Mouse (Mus musculus): ENCODE measurements around the gene Car11.

Gene Car11

DNA sequence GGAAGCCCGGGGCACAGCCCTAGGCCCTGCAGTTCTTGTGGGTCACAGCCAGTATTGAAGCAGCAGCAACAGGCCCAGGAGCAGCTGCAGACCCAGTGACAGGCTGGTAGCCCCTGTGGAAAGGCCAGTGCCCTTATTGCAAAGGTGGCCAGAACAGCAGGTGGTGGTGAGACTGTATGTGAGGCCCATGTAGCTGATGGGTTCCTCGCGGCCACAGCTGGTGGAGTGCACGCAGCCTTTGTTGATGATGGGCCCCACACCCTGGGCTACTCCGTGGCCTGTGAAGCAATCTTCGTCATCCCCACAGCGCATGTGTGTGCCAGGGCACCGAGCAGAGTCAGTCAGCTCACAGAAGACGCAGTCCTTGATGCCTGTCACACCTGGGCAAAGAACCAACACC is 25.5 kb downstream of the Car11 start:
- no peak for DNase-seq

DNA sequence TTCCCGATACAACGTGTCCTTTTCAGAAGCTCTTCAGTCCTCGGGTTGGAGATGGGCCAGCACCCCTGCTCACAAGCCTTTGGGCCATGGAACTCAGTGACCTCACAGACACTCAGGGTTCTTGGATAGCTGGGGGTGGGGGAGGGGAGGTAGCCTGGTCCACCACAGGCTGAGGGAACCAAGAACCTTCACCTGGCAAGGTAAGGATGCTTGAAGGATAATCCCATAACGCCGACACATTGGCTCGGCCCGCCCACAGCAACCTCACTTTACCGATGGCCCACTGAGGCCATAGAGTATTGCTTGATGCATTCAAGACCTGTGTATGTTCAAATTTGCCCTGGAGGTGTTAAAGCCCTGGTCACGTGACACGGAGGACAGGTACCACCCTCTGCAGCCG is 26.1 kb downstream of the Car11 start, which contains the start of gene Spaca4:
Spaca4 (minus strand) TSS at position 101 of the 400 bp plus-strand sequence.
- no peak for DNase-seq

DNA sequence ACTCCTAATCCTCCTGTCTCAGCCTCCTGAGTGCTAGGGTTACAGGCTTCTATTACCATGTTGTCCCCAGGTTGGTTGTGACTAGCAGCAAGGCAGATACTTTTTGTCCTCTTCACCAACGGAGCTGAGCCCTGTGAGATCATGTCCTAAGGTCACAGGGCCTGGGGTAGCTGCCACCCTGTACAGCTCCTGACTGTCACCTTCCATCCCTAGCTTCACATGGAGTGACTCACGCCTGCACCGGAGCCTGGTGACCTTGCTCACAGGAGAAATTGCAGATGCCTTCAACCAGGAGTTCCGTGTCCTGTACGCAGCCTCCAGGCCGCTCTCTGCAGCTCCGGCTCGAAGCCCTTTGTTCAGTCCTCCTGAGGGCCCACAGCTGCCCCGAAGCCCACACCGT is 26.8 kb downstream of the Car11 start:
- DNase-seq = no peak

DNA sequence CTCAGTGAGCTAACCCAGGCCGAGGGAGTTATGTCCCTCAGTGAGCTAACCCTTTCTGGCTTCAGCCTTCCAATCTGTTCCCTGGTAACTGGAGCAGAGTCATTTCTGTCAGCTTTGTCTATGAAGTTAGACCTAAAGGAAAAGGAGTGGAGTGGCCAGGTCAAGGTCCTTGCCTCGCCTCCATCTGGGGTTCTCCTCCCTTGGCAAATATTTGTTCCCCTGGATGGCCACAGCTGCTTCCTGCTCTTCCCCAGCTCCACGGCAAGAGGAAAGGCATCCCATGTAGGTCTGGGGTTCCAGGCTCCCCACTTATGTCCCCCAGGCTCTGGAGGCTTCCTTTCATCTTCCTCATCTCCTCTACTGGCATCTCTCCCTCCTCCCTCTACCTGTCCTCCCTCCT is 28.0 kb downstream of the Car11 start:
- no peak for DNase-seq

DNA sequence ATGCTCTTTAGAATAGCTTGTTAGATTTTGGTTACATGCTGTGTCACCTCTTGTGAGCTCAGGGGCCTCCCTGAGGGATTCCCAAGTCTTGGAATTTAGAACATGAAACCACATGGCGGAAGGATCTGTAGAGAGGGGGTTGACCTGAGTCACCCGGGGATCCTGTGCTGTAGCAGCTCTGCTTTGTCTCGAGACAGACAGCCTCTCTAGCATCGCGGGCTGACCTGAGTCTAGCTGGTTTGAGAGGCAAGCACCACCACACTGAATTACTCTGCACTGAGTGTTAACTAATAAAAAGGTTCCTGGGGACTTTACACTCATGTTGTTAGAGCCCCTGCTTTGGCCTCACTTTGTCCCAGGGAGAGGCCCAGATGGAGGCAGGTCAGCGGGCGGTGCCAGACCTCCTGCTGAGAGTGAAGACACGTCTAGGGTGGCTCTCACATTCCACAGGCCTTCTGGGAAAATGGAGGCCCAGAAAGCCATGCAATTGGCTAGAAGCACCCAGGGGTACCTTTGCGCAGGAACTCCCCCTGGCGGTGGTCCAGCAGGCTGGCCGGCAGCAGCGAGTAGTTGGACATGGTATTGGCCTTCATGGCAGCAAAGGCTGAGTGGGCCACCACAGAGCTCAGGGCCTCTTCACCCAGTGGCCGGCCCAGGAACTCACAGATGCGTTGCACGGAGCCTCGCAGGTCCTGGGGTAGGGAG is 31.2 kb downstream of the Car11 start:
- DNase-seq = peak; percentile 67

DNA sequence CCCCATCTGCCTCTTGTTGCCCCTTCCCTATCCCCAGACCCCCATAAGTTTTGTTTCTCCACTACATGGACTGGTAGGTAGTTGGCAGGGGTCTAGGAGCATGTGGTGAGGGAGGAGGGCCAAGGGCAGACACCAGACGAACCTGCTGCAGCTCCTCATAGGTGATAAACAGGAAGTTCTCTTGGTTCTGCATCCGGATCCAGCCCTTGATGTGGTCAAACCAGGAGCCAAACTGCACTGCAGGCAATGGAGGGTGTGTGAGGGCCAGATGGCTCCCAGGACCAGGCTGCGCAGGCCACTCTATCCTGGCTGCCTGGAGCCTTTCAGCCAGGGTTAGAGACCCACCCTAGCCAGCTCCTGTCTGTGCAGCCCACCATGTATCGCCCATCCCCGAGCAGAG is 33.8 kb downstream of the Car11 start:
- DNase-seq = no peak

DNA sequence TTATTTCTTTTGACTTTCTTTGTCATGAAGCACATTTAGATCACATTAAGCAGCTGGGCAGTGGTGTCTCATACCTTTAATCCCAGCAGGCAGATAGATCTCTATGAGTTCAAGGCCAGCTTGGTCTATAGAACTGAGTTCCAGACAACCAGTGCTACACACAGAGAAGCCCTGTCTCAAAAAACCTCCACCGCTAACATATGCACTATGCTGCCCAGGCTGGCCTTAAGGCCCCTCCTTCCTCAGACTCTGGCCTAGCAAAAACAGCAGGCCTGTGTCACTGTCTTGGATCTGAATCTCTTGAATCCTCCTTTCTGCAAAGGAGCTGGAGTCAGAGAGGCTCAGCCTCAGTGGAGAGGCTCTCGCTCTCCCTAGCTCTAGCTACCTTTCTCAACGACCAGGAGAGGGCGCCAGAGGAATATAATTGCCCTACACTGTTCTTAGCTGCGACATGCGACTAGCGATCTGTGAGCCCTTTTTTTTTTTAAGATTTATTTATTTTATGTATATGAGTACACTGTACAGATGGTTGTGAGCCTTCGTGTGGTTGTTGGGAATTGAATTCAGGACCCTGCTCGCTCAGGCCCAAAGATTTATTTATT is 39.6 kb downstream of the Car11 start:
- peak; percentile 91 for DNase-seq

DNA sequence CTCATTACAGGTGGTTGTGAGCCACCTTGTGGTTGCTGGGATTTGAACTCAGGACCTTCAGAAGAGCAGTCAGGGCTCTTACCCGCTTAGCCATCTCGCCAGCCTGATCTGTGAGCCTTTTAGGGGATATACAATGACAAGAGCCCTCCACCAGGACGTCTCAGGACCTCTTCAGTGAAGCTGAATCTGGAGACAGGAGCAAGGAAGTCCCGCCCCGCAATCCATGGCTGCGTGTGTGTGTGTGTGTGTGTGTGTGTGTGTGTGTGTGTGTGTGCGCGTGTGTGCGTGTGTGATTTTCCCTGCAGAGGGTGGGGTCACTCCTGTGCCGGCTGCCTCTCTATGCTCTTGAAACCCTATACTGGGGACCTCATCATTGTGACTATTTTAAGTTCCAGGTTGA is 40.2 kb downstream of the Car11 start:
- DNase-seq = no peak

DNA sequence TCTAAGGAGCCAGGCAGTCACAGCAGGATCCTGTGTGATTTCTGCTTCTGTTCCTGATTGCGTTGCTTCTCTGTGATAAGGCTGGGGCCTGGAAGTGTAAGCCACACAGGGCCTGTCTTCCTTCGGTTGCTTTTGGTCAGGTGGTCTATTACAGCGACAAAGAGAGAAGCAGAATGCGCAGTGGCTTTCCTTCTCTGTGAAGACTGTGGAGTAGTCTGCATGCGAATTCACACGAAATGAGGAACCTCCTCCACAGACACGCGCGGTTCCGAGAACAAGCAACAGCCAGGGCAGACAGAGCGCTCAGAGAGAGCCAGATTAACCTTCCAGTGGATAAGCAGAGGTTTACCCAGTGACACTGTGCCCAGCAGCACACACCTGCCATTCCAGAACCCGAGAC is 41.7 kb downstream of the Car11 start:
- no peak for DNase-seq

DNA sequence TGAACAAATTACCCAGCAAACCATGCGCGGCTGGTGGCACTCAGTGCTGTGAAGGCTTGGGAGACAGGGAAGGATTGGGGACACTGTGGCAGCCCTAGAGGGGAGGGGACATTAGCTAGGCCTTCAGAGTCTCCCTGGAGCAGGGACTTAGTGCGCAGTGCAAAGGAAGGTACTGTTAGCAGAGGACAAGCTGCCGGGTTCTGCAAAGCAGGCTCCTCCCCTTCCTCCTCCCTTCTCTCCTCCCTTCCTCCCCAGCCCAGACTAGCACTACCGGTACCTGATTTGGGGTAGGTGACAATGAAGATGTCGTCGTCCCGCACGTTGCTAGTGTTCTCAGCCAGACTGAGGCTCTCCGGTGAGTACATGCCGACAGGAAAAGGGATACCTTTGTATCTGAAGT is 42.1 kb downstream of the Car11 start:
- peak; percentile 52 for DNase-seq

DNA sequence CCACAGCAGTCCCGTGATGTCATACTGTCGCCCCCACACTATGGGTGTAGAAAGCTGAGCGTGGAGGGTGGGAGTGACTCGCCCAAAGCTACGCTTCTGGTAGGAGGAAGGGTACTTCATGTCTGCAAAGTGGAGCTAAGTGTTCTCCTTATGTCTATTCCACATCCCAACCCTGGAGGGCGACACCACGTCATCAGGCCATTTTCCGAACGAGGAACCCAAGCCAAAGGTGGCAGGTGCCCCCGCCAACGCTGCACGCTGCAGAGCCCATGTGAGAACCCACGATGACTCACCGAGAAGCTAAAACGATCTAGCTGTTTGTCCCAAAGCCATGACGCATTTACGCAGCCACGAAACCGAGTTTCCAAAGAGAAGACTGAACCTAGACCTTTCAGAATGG is 42.7 kb downstream of the Car11 start:
- peak; percentile 41 for DNase-seq

DNA sequence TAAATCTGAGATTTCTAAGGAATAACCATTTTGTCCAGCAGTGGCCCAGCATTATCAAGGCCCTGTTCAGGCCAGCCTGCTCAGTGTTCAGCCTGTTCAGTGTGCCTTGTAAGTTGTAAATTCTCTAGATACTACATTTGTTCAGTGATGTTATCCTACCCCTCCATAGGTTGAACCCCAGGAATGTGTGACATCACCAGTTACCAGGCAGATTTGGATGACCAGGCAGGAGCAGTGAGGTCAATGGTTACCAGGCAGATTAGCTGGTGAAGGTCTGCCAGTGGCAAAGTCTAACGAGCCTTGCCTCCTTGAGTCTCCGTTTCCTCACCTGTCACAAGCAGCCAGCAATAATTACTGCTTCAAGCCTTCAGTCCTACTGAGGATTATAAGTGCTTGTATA is 44.7 kb downstream of the Car11 start:
- DNase-seq = peak; percentile 90

DNA sequence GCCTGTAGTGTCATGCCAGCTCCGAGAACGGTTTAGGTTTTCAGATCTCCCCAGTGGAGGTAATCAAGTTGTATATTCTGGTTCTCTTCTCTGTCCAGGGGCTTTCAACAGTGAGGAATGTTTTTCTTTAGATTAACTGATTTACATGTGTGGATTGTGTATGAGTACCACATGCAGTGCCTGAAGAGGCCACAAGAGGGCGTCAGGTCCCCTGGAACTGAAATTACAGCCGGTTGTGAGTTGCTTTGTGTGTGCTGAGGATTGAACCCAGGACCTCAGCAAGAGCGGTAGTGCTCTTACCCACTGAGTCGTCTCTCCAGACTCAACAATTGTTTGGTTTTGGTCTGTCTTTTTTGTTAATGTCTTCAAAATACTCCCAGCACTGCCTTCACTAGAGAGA is 46.9 kb downstream of the Car11 start:
- DNase-seq = no peak

DNA sequence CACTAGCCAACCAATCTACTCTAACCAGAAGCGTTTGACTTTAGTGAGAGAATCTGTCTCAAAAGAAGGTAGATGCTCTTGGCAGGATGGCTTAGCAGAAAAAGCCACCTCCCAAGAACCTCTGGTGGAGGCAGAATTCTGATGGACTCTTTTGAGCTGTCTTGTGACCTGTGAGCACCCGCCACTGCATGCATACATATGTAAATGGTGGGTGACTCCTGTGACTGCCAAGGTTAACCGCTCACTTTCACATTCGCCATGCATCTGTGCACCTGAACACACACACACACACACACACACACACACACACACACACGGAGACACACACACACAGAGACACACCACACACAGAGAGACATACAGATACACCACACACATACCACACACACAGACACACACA is 47.8 kb downstream of the Car11 start:
- no peak for DNase-seq

DNA sequence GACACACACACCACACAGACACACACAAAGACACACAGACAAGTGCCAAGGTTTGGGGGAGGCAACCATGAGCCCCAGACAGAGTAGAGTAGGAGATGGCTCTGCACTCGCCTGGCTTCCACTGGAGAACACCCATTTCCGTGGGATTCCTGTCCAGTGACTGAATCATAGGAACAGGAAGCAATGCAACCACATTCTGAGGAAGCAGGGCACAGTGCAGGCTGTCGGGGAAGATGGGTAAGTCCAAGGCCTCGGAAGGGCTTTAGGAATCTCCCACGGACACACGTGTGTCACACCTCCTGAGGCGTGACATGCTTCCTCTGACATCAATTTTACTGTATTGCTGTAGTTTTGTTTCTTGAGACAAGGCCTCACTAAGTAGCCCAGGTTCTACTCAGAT is 48.5 kb downstream of the Car11 start:
- no peak for DNase-seq

DNA sequence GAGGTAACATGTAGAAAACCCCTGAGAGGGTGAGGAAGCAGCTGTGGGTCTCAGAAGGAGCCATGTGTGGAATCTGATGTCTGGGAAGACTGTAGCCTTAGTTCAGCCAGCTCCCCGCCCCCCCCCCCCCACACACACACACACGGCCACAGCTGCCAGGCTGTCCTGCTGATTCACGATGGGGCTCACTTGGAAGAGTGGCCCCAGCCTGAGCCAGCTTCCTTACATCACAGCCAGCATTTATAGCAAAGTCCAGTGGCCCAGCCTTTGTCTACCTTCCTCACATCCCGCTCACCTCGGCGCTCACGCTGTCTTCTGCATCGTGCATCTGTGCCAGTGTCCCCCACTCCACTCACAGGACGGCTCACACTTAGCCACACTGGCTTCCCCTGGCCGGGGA is 49.8 kb downstream of the Car11 start:
- no peak for DNase-seq

DNA sequence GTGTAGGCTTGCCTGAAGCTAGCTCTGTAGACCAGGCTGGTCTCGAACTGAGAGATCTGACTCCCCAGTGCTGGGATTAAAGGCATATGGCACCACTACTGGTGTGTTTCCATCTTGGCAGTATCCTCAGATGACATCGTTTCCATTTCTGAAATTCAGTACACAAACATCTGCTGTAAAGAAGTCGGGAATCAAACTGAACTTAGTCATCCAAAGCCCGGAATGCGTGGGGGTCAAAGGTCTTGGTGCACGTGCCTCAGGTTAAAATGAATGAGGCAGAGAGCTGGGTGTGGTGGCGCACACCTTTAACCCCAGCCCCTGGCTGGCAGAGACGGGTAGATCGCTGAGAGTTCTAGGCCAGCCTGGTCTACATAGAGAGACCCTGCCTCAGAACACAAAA is 50.5 kb downstream of the Car11 start:
- DNase-seq = no peak

Measured in lung, postnatal 36 days (tissue).